Mouse (Mus musculus) heart, embryonic 15.5 days (tissue): ENCODE data around the gene Plod3. TPM values are rescaled to one million over a fixed set of nuclear protein-coding genes. Genes with fewer than 3 reads are reported as not detected.
A peak's percentile ranks its signal among the peaks of the same experiment; 100 is the strongest.
"Not testable (repeated sequence)": the region's sequence is repeated elsewhere in the genome, so short reads cannot be mapped to it uniquely, and the experiment has no call there.

ENCODE experiments used
- ATAC-seq: fragments of 200-750 bp; cut with Nextera tagmentation; replicated peaks from 2 replicates; pipeline ENCODE4 v1.8.0; 2017; ENCODE audit warnings: low read depth, moderate TSS enrichment; ENCODE audit not compliant: insufficient number of reproducible peaks, insufficient read depth, low FRiP score
- H3K27ac ChIP-seq: fragments of 300-500 bp; sonication (generic); 2 replicates; pipeline ENCODE4 v1.5.1; 2015; ENCODE audit warnings: mild to moderate bottlenecking, inconsistent platforms
- H3K27me3 ChIP-seq: fragments of 300-500 bp; sonication (generic); 2 replicates; pipeline ENCODE4 v1.6.1; 2015; ENCODE audit warnings: inconsistent platforms
- H3K36me3 ChIP-seq: fragments of 300-500 bp; sonication (generic); 2 replicates; pipeline ENCODE4 v1.6.1; 2015; ENCODE audit warnings: mild to moderate bottlenecking, inconsistent platforms
- H3K4me1 ChIP-seq: fragments of 300-500 bp; sonication (generic); replicated peaks from 2 replicates; pipeline ENCODE4 v1.6.1; 2015; ENCODE audit warnings: inconsistent platforms
- H3K4me2 ChIP-seq: fragments of 300-500 bp; sonication (generic); 2 replicates; pipeline ENCODE4 v1.6.1; 2015; ENCODE audit warnings: inconsistent platforms, mild to moderate bottlenecking, moderate library complexity
- H3K4me3 ChIP-seq: fragments of 300-500 bp; sonication (generic); 2 replicates; pipeline ENCODE4 v1.5.1; 2015; ENCODE audit warnings: mild to moderate bottlenecking, inconsistent platforms
- H3K9ac ChIP-seq: fragments of 300-500 bp; sonication (generic); 2 replicates; pipeline ENCODE4 v1.6.1; 2015; ENCODE audit warnings: mild to moderate bottlenecking, inconsistent platforms
- H3K9me3 ChIP-seq: fragments of 300-500 bp; sonication (generic); replicated peaks from 2 replicates; pipeline ENCODE4 v1.6.1; 2016; ENCODE audit warnings: inconsistent platforms
- WGBS: fragments of 180-500 bp; shearing (Covaris S2); methylation state at CpG from one replicate; pipeline ENCODE4 v1.1.7; 2015; ENCODE audit warnings: mixed read lengths; 5-methylcytosine and 5-hydroxymethylcytosine counted together
- polyA plus RNA-seq: library from polyadenylated mRNA; unstranded; fragments of >200 nt; fragmentation: Nextera tagmentation; extraction: Ambion mirVana; gene quantifications from 2 replicates; pipeline ENCODE4 v1.2.1, GENCODE M21; 2015

The Plod3 gene
- 34.9 and 50.1 TPM in 2 replicates for polyA plus RNA-seq

DNA sequence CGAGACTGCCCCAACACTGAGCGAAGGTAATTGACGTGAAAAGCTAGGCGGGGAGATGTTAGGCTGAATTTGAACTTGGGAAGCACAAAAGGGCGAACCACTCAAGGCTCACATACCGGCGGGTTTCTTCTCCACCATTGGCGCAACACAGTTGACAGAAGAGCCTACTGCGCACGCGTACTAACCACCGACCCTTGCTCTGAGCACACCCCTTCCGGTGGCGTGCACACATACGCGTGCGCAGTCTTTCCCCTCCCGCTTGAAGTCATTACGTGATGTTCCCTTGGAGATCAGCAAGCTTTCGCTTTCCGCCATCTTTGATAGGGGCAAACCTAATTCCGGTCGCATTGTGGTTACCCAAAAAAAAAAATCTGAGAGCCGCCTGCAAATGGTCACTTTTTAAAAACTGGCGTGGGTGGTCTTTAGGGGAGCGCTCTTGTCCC, at the start of gene Plod3:
TSS of gene Plod3 (plus strand) at position 325 of the 443 bp plus-strand sequence.
- Histone ChIP-seq H3K27me3 (no peaks in the 10 kb centered on the region), H3K4me1 (peaks cover 23% of the 10 kb centered on the region), H3K9me3 (no peaks in the 10 kb centered on the region), H3K27ac (peak within 1 kb of the TSS; percentile 87), H3K4me3 (peak within 1 kb of the TSS; percentile 84), H3K36me3 (peaks cover 28% of the 10 kb centered on the region), H3K9ac (peak within 1 kb of the TSS; percentile 93), H3K4me2 (peak within 1 kb of the TSS; percentile 90)
- WGBS, result under 1% methylated on average over 26 of the region's 26 CpGs
- ATAC-seq, result peak; percentile 95

DNA sequence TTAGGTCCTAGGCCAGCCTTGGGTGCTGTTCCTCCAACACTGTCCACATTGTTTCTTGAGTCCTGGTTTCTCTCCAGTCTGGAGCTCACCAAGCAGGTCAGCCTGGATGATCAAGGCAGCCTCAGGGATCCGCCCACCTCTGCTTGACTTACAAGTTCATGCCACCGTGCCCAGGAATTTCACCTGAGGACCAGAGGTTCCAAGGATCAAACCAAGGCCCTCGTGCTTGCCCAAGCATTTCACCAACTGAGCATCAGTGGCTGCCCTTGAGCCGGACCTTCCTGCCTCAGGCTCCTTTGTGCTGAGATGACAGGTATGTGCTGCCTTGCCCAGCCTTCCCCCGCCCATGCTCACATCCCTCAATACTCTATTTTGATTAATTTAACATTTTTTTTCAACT, 49.2 kb upstream of the Plod3 start:
- 91% methylated on average over 5 of the region's 5 CpGs for WGBS
- no peak overlapping the region for H3K27ac ChIP-seq

DNA sequence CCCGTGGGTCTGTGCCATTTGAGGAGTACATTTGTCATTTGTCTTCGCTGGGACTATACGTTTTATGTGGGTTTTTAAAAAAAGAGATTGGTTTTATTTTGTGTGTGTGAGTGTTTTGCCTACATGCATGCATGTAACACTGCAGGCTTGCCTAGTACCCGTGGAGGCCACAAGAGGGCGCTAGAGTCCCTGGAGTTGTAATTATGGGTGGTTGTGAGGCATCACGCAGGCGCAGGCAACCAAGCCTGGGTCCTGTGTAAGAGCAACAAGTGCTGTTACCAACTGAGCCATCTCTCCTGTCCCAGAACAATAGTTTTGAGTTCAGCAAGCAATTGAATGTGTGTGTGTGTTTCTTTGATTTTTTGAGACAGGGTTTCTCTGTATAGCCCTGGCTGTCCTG, 47.5 kb upstream of the Plod3 start:
- peaks cover 5% of the 10 kb centered on the region; the same call in 1 of the 2 replicates for H3K4me1 ChIP-seq
- H3K36me3 ChIP-seq, result no peaks in the 10 kb centered on the region
- H3K27ac ChIP-seq, result no peak overlapping the region
- 62% methylated on average over 7 of the region's 7 CpGs for WGBS
- ATAC-seq, result no peak
- H3K4me3 ChIP-seq, result no peak overlapping the region
- H3K4me2 ChIP-seq, result no peak overlapping the region
- H3K9me3 ChIP-seq, result no peaks in the 10 kb centered on the region
- no peaks in the 10 kb centered on the region for H3K27me3 ChIP-seq
- H3K9ac ChIP-seq, result no peak overlapping the region

More for the DNA sequence above, 49.2 kb upstream of the Plod3 start:
- H3K4me1 ChIP-seq, result peaks cover 3% of the 10 kb centered on the region; the same call in 1 of the 2 replicates
- no peak for ATAC-seq
- H3K4me3 ChIP-seq, result no peak overlapping the region
- H3K27me3 ChIP-seq, result no peaks in the 10 kb centered on the region
- H3K9ac ChIP-seq, result no peak overlapping the region
- no peaks in the 10 kb centered on the region for H3K36me3 ChIP-seq
- no peaks in the 10 kb centered on the region for H3K9me3 ChIP-seq
- no peak overlapping the region for H3K4me2 ChIP-seq

- H3K4me2 ChIP-seq, H3K9me3 ChIP-seq, H3K4me1 ChIP-seq, H3K9ac ChIP-seq, H3K27ac ChIP-seq, H3K27me3 ChIP-seq, H3K36me3 ChIP-seq, H3K4me3 ChIP-seq, ATAC-seq: not testable (repeated sequence)
- WGBS, result 82% methylated on average over 6 of the region's 6 CpGs
Measured at GRCm38 (mm10) chr5:136940029-136940428, 46.8 kb upstream of the Plod3 start.

DNA sequence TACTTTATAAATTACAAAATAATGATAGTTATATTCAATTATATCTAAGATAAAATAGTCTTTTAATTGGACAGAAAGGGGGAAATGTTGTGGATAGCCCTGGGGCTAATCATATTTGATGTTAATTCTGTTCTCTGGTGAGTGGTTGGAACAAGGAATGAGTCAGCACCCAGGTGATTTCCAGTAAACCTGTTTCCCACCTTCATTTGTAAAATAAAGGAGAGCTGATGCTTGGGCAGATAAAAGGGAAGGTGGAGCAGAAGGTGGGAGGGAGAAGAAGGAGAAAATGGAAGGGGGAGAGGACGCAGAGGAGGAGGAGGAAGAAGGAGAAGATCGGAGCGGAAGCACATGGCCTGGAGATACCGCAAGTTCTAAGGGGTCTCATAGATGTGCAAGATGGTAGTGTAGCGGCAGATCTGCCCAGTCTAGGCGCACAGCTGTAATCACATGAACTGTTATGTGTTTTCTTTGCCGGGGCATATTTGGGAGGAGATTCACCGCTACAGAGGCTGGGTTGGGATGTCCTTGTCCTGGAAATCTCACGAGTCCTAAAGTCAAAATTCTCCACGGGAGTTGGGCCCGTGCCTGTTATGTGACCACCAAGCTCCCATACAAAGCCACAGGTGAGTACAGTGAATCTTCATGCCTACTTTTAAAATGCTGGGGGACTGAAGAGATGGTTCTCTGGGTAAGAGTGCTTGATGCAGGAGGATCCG, 45.8 kb upstream of the Plod3 start:
- no peak overlapping the region for H3K4me3 ChIP-seq
- H3K9me3 ChIP-seq, result no peaks in the 10 kb centered on the region
- H3K27me3 ChIP-seq, result no peaks in the 10 kb centered on the region
- H3K27ac ChIP-seq, result no peak overlapping the region
- H3K9ac ChIP-seq, result no peak overlapping the region
- H3K36me3 ChIP-seq, result no peaks in the 10 kb centered on the region
- peaks cover 5% of the 10 kb centered on the region; the same call in 1 of the 2 replicates for H3K4me1 ChIP-seq
- no peak overlapping the region for H3K4me2 ChIP-seq
- WGBS, result 82% methylated on average over 12 of the region's 12 CpGs
- ATAC-seq, result no peak

DNA sequence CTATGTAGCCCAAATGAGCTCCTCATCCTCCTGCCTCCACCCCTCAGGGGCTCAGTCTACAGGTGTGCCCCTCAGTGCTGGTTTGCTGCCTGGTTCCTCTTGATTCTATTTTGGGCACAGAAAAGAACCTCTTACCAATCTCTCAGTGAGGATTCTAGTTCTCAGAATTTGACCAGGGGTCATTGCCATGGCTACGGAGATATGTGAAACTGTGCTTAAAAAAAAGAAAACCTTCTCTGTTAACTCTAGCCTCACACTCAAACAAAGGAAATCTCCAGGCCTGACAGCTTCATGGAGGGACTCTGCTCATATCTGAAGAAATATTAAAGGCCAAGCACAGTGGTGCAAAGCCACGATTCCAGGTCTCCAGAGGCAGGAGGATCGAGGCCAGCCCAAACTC, 44.0 kb upstream of the Plod3 start:
- peaks cover 5% of the 10 kb centered on the region; the same call in 1 of the 2 replicates for H3K4me1 ChIP-seq
- no peak for ATAC-seq
- H3K9ac ChIP-seq, result no peak overlapping the region
- no peaks in the 10 kb centered on the region for H3K9me3 ChIP-seq
- no peaks in the 10 kb centered on the region for H3K36me3 ChIP-seq
- WGBS, result 52% methylated on average over 3 of the region's 3 CpGs
- H3K27ac ChIP-seq, result no peak overlapping the region
- no peak overlapping the region for H3K4me2 ChIP-seq
- no peak overlapping the region for H3K4me3 ChIP-seq
- no peaks in the 10 kb centered on the region for H3K27me3 ChIP-seq

GRCm38 (mm10) chr5:136943382-136943781, 43.4 kb upstream of the Plod3 start:
- Histone ChIP-seq H3K4me1 (peaks cover 5% of the 10 kb centered on the region; the same call in 1 of the 2 replicates), H3K4me2 (no peak overlapping the region), H3K36me3 (no peaks in the 10 kb centered on the region), H3K4me3 (no peak overlapping the region), H3K9me3 (no peaks in the 10 kb centered on the region), H3K27ac (no peak overlapping the region), H3K9ac (no peak overlapping the region), H3K27me3 (no peaks in the 10 kb centered on the region)
- no peak for ATAC-seq
- WGBS, result 84% methylated on average over 2 of the region's 2 CpGs

DNA sequence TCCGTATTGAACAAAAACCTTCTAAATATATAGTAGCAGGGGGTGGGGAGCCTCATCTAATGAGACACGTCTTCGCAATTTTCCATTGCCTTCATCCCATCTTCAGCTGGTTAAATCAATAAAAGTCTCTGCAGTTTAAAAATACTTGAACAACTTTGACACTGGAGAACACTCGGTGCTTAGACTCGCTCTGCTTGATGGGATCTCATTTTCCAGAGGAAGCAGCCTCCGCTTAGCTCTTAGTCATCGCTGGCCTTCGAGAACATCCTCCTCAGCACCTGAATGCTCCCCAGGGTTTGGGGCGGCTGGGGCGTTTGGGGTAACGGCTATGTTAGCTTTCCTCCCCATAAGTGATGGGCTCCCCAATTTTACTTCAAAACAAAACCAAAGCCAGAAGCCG, 41.7 kb upstream of the Plod3 start:
- Histone ChIP-seq H3K4me2 (no peak overlapping the region), H3K4me1 (peaks cover 5% of the 10 kb centered on the region; the same call in 1 of the 2 replicates), H3K27ac (no peak overlapping the region), H3K27me3 (no peaks in the 10 kb centered on the region), H3K9ac (no peak overlapping the region), H3K9me3 (no peaks in the 10 kb centered on the region), H3K36me3 (no peaks in the 10 kb centered on the region), H3K4me3 (no peak overlapping the region)
- ATAC-seq, result no peak
- 69% methylated on average over 12 of the region's 12 CpGs for WGBS

DNA sequence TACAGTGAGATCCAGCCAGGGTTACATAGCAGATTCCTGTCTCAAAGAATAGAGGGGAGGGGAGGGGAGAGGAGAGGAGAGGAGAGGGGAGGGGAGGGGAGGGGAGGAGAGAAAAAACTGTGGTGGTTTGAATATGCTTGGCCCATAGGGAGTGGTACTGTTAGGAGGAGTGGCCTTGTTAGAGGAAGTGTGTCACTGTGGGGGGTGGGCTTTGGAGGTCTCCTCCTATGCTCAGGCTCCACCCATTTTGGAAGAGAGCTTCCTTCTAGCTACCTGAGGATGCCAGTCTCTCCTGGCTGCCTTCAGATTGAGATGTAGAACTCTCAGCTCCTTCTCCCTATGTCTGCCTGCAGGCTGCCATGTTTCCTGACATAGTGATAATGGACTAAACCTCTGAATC, 38.9 kb upstream of the Plod3 start:
- Histone ChIP-seq H3K4me2 (no peak overlapping the region), H3K4me1 (peaks cover 4% of the 10 kb centered on the region)
- ATAC-seq, result no peak

GRCm38 (mm10) chr5:136949551-136950336, 37.1 kb upstream of the Plod3 start:
- not testable (repeated sequence) for H3K36me3 ChIP-seq, H3K4me2 ChIP-seq, H3K9ac ChIP-seq, H3K27me3 ChIP-seq, ATAC-seq, H3K27ac ChIP-seq, H3K4me3 ChIP-seq, H3K9me3 ChIP-seq
- H3K4me1 ChIP-seq, result peaks cover 12% of the 10 kb centered on the region
- WGBS, result 75% methylated on average over 14 of the region's 14 CpGs

More for the DNA sequence above, 38.9 kb upstream of the Plod3 start:
- no peak overlapping the region for H3K9ac ChIP-seq
- H3K27me3 ChIP-seq, result no peaks in the 10 kb centered on the region
- no peak overlapping the region for H3K4me3 ChIP-seq
- H3K36me3 ChIP-seq, result no peaks in the 10 kb centered on the region
- H3K27ac ChIP-seq, result no peak overlapping the region
- H3K9me3 ChIP-seq, result no peaks in the 10 kb centered on the region

- Histone ChIP-seq H3K27me3 (no peaks in the 10 kb centered on the region), H3K4me1 (peaks cover 12% of the 10 kb centered on the region), H3K4me3 (no peak overlapping the region), H3K9me3 (no peaks in the 10 kb centered on the region), H3K36me3 (no peaks in the 10 kb centered on the region), H3K9ac (no peak overlapping the region), H3K27ac (no peak overlapping the region), H3K4me2 (no peak overlapping the region)
- no peak for ATAC-seq
- 81% methylated on average over 6 of the region's 6 CpGs for WGBS
Measured at GRCm38 (mm10) chr5:136950521-136950920, 36.3 kb upstream of the Plod3 start.
